Mouse (Mus musculus): Measurements from ENCODE around the gene Tbc1d2b. TPM values are rescaled to one million over a fixed set of nuclear protein-coding genes. Genes with fewer than 3 reads are reported as not detected.

Tbc1d2b gene
- polyA plus RNA-seq, 1 experiment: 14.9 TPM

GRCm38 (mm10) chr9:90197866-90198383 is 72.7 kb downstream of the Tbc1d2b start:
- no peak for TF ChIP-seq POLR2A (IDR thresholded peaks at IDR 0.05; ENCODE audit: borderline replicate concordance, insufficient read depth, low read length)
- WGBS: 15% methylated on average over 7 of the region's 7 CpGs
- no peaks in the 10 kb centered on the region for H3K27me3 ChIP-seq (ENCODE audit: control insufficient read depth, insufficient read depth, low read length)
- H3K27ac ChIP-seq (ENCODE audit: insufficient read depth, low read length): no peak overlapping the region
- H3K4me1 ChIP-seq (ENCODE audit: control insufficient read depth, insufficient read depth, low read length): peaks cover 14% of the 10 kb centered on the region
- no peak overlapping the region for H3K4me3 ChIP-seq (replicated peaks; ENCODE audit: insufficient read depth, low read depth, low read length)
- no peak for DNase-seq

- no peak overlapping the region for H3K27ac ChIP-seq (ENCODE audit: insufficient read depth, low read length)
- no peak overlapping the region for H3K4me3 ChIP-seq (replicated peaks; ENCODE audit: insufficient read depth, low read depth, low read length)
- 27% methylated on average over 7 of the region's 7 CpGs for WGBS
- DNase-seq: no peak
- H3K4me1 ChIP-seq (ENCODE audit: control insufficient read depth, insufficient read depth, low read length): peaks cover 14% of the 10 kb centered on the region
- H3K27me3 ChIP-seq (ENCODE audit: control insufficient read depth, insufficient read depth, low read length): no peaks in the 10 kb centered on the region
- TF ChIP-seq CTCF (IDR thresholded peaks at IDR 0.05; ENCODE audit: borderline replicate concordance, insufficient read depth, low read depth, low read length) (no peak), POLR2A (IDR thresholded peaks at IDR 0.05; ENCODE audit: borderline replicate concordance, insufficient read depth, low read length) (no peak)
These were observed 73.4 kb downstream of the Tbc1d2b start for GRCm38 (mm10) chr9:90197116-90197665.

- peaks cover 14% of the 10 kb centered on the region for H3K4me1 ChIP-seq (ENCODE audit: control insufficient read depth, insufficient read depth, low read length)
- no peaks in the 10 kb centered on the region for H3K27me3 ChIP-seq (ENCODE audit: control insufficient read depth, insufficient read depth, low read length)
- DNase-seq: no peak
- no peak overlapping the region for H3K4me3 ChIP-seq (replicated peaks; ENCODE audit: insufficient read depth, low read depth, low read length)
- TF ChIP-seq CTCF (IDR thresholded peaks at IDR 0.05; ENCODE audit: borderline replicate concordance, insufficient read depth, low read depth, low read length) (no peak), POLR2A (IDR thresholded peaks at IDR 0.05; ENCODE audit: borderline replicate concordance, insufficient read depth, low read length) (no peak)
- 86% methylated on average over 7 of the region's 7 CpGs for WGBS
- no peak overlapping the region for H3K27ac ChIP-seq (ENCODE audit: insufficient read depth, low read length)
These were observed 74.3 kb downstream of the Tbc1d2b start for GRCm38 (mm10) chr9:90196262-90196661.

- WGBS: 86% methylated on average over 10 of the region's 10 CpGs
- Histone ChIP-seq H3K27me3 (ENCODE audit: control insufficient read depth, insufficient read depth, low read length) (no peaks in the 10 kb centered on the region), H3K4me1 (ENCODE audit: control insufficient read depth, insufficient read depth, low read length) (peaks cover 14% of the 10 kb centered on the region), H3K4me3 (replicated peaks; ENCODE audit: insufficient read depth, low read depth, low read length) (no peak overlapping the region), H3K27ac (ENCODE audit: insufficient read depth, low read length) (no peak overlapping the region)
- DNase-seq: no peak
- TF ChIP-seq CTCF (IDR thresholded peaks at IDR 0.05; ENCODE audit: borderline replicate concordance, insufficient read depth, low read depth, low read length) (no peak), POLR2A (IDR thresholded peaks at IDR 0.05; ENCODE audit: borderline replicate concordance, insufficient read depth, low read length) (no peak)
These were observed 75.6 kb downstream of the Tbc1d2b start for GRCm38 (mm10) chr9:90195000-90195399.

- Histone ChIP-seq H3K4me1 (ENCODE audit: control insufficient read depth, insufficient read depth, low read length) (no peaks in the 10 kb centered on the region), H3K27ac (ENCODE audit: insufficient read depth, low read length) (no peak overlapping the region), H3K4me3 (replicated peaks; ENCODE audit: insufficient read depth, low read depth, low read length) (no peak overlapping the region), H3K27me3 (ENCODE audit: control insufficient read depth, insufficient read depth, low read length) (no peaks in the 10 kb centered on the region)
- no peak for DNase-seq
- WGBS: 45% methylated on average over 5 of the region's 5 CpGs
- TF ChIP-seq CTCF (IDR thresholded peaks at IDR 0.05; ENCODE audit: borderline replicate concordance, insufficient read depth, low read depth, low read length): no peak
These were observed 81.2 kb downstream of the Tbc1d2b start for GRCm38 (mm10) chr9:90189391-90189790.

GRCm38 (mm10) chr9:90188893-90189292 is 81.7 kb downstream of the Tbc1d2b start:
- no peak for DNase-seq
- H3K4me3 ChIP-seq (replicated peaks; ENCODE audit: insufficient read depth, low read depth, low read length): no peak overlapping the region
- no peak for TF ChIP-seq POLR2A (IDR thresholded peaks at IDR 0.05; ENCODE audit: borderline replicate concordance, insufficient read depth, low read length)
- no peak for TF ChIP-seq CTCF (IDR thresholded peaks at IDR 0.05; ENCODE audit: borderline replicate concordance, insufficient read depth, low read depth, low read length)
- H3K27ac ChIP-seq (ENCODE audit: insufficient read depth, low read length): no peak overlapping the region
- no peaks in the 10 kb centered on the region for H3K27me3 ChIP-seq (ENCODE audit: control insufficient read depth, insufficient read depth, low read length)
- no peaks in the 10 kb centered on the region for H3K4me1 ChIP-seq (ENCODE audit: control insufficient read depth, insufficient read depth, low read length)
- WGBS: 21% methylated on average over 4 of the region's 4 CpGs

- 83% methylated on average over 8 of the region's 8 CpGs for WGBS
- TF ChIP-seq CTCF (IDR thresholded peaks at IDR 0.05; ENCODE audit: borderline replicate concordance, insufficient read depth, low read depth, low read length) (no peak), POLR2A (IDR thresholded peaks at IDR 0.05; ENCODE audit: borderline replicate concordance, insufficient read depth, low read length) (no peak)
- Histone ChIP-seq H3K27me3 (ENCODE audit: control insufficient read depth, insufficient read depth, low read length) (no peaks in the 10 kb centered on the region), H3K4me3 (replicated peaks; ENCODE audit: insufficient read depth, low read depth, low read length) (no peak overlapping the region), H3K4me1 (ENCODE audit: control insufficient read depth, insufficient read depth, low read length) (no peaks in the 10 kb centered on the region), H3K27ac (ENCODE audit: insufficient read depth, low read length) (no peak overlapping the region)
- DNase-seq: no peak
These were observed 85.2 kb downstream of the Tbc1d2b start for GRCm38 (mm10) chr9:90185356-90185910.

GRCm38 (mm10) chr9:90184116-90184515 is 86.5 kb downstream of the Tbc1d2b start:
- no peak for DNase-seq
- no peaks in the 10 kb centered on the region for H3K27me3 ChIP-seq (ENCODE audit: control insufficient read depth, insufficient read depth, low read length)
- H3K27ac ChIP-seq (ENCODE audit: insufficient read depth, low read length): no peak overlapping the region
- H3K4me1 ChIP-seq (ENCODE audit: control insufficient read depth, insufficient read depth, low read length): no peaks in the 10 kb centered on the region
- TF ChIP-seq POLR2A (IDR thresholded peaks at IDR 0.05; ENCODE audit: borderline replicate concordance, insufficient read depth, low read length) (no peak), CTCF (IDR thresholded peaks at IDR 0.05; ENCODE audit: borderline replicate concordance, insufficient read depth, low read depth, low read length) (no peak)
- no peak overlapping the region for H3K4me3 ChIP-seq (replicated peaks; ENCODE audit: insufficient read depth, low read depth, low read length)
- 23% methylated on average over 8 of the region's 8 CpGs for WGBS
